Mouse (Mus musculus) v-Abl transformed pro-B cells (cell line): Measurements from ENCODE around the gene Rcn3.

ENCODE experiments used
- in situ Hi-C, 2 experiments: fragments of 400-800 bp; cut with MboI; formaldehyde crosslinking; loops; one replicate each; pipeline ENCODE4 v1.15.1; 2025; ENCODE audit not compliant: unreplicated experiment in 2 of 2

Gene Rcn3

GRCm38 (mm10) chr7:45078513-45078912 is 13.5 kb downstream of the Rcn3 start:
- in situ Hi-C loops, result no loop called here

- in situ Hi-C loops, result no loop called here
Observed at GRCm38 (mm10) chr7:45077829-45078228, 14.2 kb downstream of the Rcn3 start.

- in situ Hi-C loops, result no loop called here
Observed at GRCm38 (mm10) chr7:45077322-45077721, 14.7 kb downstream of the Rcn3 start.

GRCm38 (mm10) chr7:45076501-45076900 is 15.5 kb downstream of the Rcn3 start:
- in situ Hi-C loops, result no loop called here

GRCm38 (mm10) chr7:45075405-45075804 is 16.6 kb downstream of the Rcn3 start:
- in situ Hi-C loops, result no loop called here

- in situ Hi-C loops, result loop anchor here in 1 of 2 experiments (5.0 kb wide), 1 partner anchor 92 kb away; no protein-coding TSS in a partner anchor
Observed at GRCm38 (mm10) chr7:45073949-45074348, 18.1 kb downstream of the Rcn3 start.

- in situ Hi-C loops, result loop anchor here in 1 of 2 experiments (5.0 kb wide), 1 partner anchor 91 kb away; no protein-coding TSS in a partner anchor
Observed at GRCm38 (mm10) chr7:45073171-45073707, 18.8 kb downstream of the Rcn3 start.

GRCm38 (mm10) chr7:45072230-45072629 is 19.8 kb downstream of the Rcn3 start:
- in situ Hi-C loops, result loop anchor here in 1 of 2 experiments (5.0 kb wide), 1 partner anchor 90 kb away; no protein-coding TSS in a partner anchor

GRCm38 (mm10) chr7:45069671-45070070 is 22.4 kb downstream of the Rcn3 start:
- in situ Hi-C loops, result loop anchor here (5.0 kb wide), 2 partner anchors 82 to 87 kb away; partner anchors contain the start of gene Prmt1 (in 1 of the 2)

- in situ Hi-C loops, result loop anchor here in 1 of 2 experiments (5.0 kb wide), 1 partner anchor 81 kb away; the partner anchor contains the start of gene Prmt1
Observed at GRCm38 (mm10) chr7:45068000-45068318, 24.1 kb downstream of the Rcn3 start.

GRCm38 (mm10) chr7:45067190-45067999 is 24.6 kb downstream of the Rcn3 start:
- in situ Hi-C loops, result loop anchor here in 1 of 2 experiments (5.0 kb wide), 1 partner anchor 80 kb away; the partner anchor contains the start of gene Prmt1

- in situ Hi-C loops, result no loop called here
Observed at GRCm38 (mm10) chr7:45062239-45062835, 29.7 kb downstream of the Rcn3 start, which contains the start of the genes Nosip and Prrg2. TSS of gene Nosip (plus strand) at chr7:45062429. TSS of gene Prrg2 (minus strand) at chr7:45062677.

GRCm38 (mm10) chr7:45061532-45062075 is 30.4 kb downstream of the Rcn3 start:
- in situ Hi-C loops, result no loop called here

- in situ Hi-C loops, result no loop called here
Observed at GRCm38 (mm10) chr7:45060632-45061122, 31.3 kb downstream of the Rcn3 start.

GRCm38 (mm10) chr7:45058607-45059571 is 33.1 kb downstream of the Rcn3 start:
- in situ Hi-C loops, result no loop called here

GRCm38 (mm10) chr7:45056972-45057348 is 35.1 kb downstream of the Rcn3 start:
- in situ Hi-C loops, result no loop called here

- in situ Hi-C loops, result no loop called here
Observed at GRCm38 (mm10) chr7:45056329-45056971, 35.6 kb downstream of the Rcn3 start.

- in situ Hi-C loops, result no loop called here
Observed at GRCm38 (mm10) chr7:45053931-45054510, 38.0 kb downstream of the Rcn3 start.
